Mouse (Mus musculus): ENCODE data around the gene Nr1h4.
"Not testable (repeated sequence)": the region's sequence is repeated elsewhere in the genome, so short reads cannot be mapped to it uniquely, and the experiment has no call there.

DNA sequence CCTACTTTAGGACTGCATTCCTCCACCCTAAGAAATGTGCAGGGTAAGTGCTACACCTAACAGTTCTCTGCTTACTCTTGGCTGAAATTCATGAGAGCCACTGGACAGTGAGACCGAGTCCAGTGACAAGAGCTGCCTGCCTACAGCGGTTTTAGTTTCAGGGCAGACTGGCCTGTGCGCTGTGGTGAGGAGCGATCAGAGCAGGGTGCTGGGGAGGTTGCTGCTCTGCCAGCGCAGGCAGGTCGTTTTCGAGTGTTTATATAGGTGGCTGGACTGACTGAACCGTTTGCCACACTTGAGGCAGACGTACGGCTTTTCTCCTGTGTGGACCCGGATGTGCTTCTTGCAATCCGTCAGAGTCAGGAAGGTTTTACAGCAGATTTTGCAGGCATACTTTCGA, 21.5 kb upstream of the Nr1h4 start:
- TF ChIP-seq CTCF (IDR thresholded peaks at IDR 0.05; ENCODE audit: control insufficient read depth, insufficient read depth, insufficient read length); MYOG (IDR thresholded peaks at IDR 0.05; ENCODE audit: control insufficient read depth, extremely low read depth, insufficient read length); USF1 (IDR thresholded peaks at IDR 0.05; ENCODE audit: low read depth); CEBPB (IDR thresholded peaks at IDR 0.05; ENCODE audit: low read depth); MYOD1 (IDR thresholded peaks at IDR 0.05; ENCODE audit: control insufficient read depth, insufficient read length, low read depth); FOSL1 (IDR thresholded peaks at IDR 0.05; ENCODE audit: insufficient read depth, low read length, poor library complexity, severe bottlenecking); MAX (IDR thresholded peaks at IDR 0.05): not testable (repeated sequence)

Measured in C2C12 (cell line).